Mouse (Mus musculus) left cerebral cortex, adult 2 months (tissue): ENCODE results near the gene Gramd1b. TPM values are rescaled to one million over a fixed set of nuclear protein-coding genes. Genes with fewer than 3 reads are reported as not detected.

Experiments used
- DNase-seq, 2 experiments: peaks; one replicate each; pipeline ENCODE4 v3.0.0; 2021 to 2022; ENCODE audit warnings: low spot score in 2 of 2, mixed read lengths in 1 of 2; ENCODE audit errors: extremely low spot score in 1 of 2
- H3K27ac ChIP-seq: fragments of 200-600 bp; 2 replicates; pipeline ENCODE4 v1.8.1; 2022
- H3K4me3 ChIP-seq: fragments of 200-600 bp; 2 replicates; pipeline ENCODE4 v1.8.1; 2022
- CTCF ChIP-seq: fragments of 200-600 bp; IDR thresholded peaks from 2 replicates; pipeline ENCODE4 v1.8.1; 2022; ENCODE audit warnings: antibody characterized with exemption, mild to moderate bottlenecking, moderate library complexity
- intact Hi-C: fragments of 180-260 bp; cut with DNase I; formaldehyde crosslinking; loops from one replicate; pipeline ENCODE4 v1.15.1; 2025
- total RNA-seq, 2 experiments: library from RNA; stranded (reverse); gene quantifications; 2 replicates each; pipeline ENCODE4 v1.2.3; 2021

Gramd1b gene
- total RNA-seq, 2 experiments from 2014 or later: 178 to 192 TPM

- intact Hi-C loops: no loop called here
- H3K27ac ChIP-seq: no peak overlapping the region
- no peak for TF ChIP-seq CTCF
- no peak overlapping the region for H3K4me3 ChIP-seq
- DNase-seq: no peak
Observed at GRCm38 (mm10) chr9:40323171-40323570, 208.0 kb downstream of the Gramd1b start.

GRCm38 (mm10) chr9:40322372-40322771, 208.8 kb downstream of the Gramd1b start:
- H3K27ac ChIP-seq: no peak overlapping the region; the same call in 1 of the 2 replicates

GRCm38 (mm10) chr9:40321668-40322003, 209.5 kb downstream of the Gramd1b start:
- no peak overlapping the region for H3K4me3 ChIP-seq
- TF ChIP-seq CTCF: no peak
- no peak for DNase-seq
- intact Hi-C loops: no loop called here
- H3K27ac ChIP-seq: peak overlapping the region; percentile 48

More at GRCm38 (mm10) chr9:40322372-40322771, 208.8 kb downstream of the Gramd1b start:
- no peak for TF ChIP-seq CTCF
- DNase-seq: no peak
- intact Hi-C loops: no loop called here
- H3K4me3 ChIP-seq: no peak overlapping the region

GRCm38 (mm10) chr9:40320879-40321667, 210.1 kb downstream of the Gramd1b start:
- no peak overlapping the region; the same call in 1 of the 2 replicates for H3K4me3 ChIP-seq
- intact Hi-C loops: no loop called here
- peak overlapping the region; percentile 84 for H3K27ac ChIP-seq
- TF ChIP-seq CTCF: no peak
- DNase-seq: peak in 1 of 2 experiments; percentile 50

- DNase-seq: no peak
Observed at GRCm38 (mm10) chr9:40320405-40320804, 210.8 kb downstream of the Gramd1b start.

GRCm38 (mm10) chr9:40318771-40319170, 212.4 kb downstream of the Gramd1b start:
- TF ChIP-seq CTCF: no peak
- no peak overlapping the region for H3K4me3 ChIP-seq
- no peak overlapping the region for H3K27ac ChIP-seq
- intact Hi-C loops: no loop called here
- DNase-seq: no peak

More at GRCm38 (mm10) chr9:40320405-40320804, 210.8 kb downstream of the Gramd1b start:
- no peak; the same call in 1 of the 2 replicates for TF ChIP-seq CTCF
- H3K4me3 ChIP-seq: no peak overlapping the region; the same call in 1 of the 2 replicates
- intact Hi-C loops: no loop called here
- H3K27ac ChIP-seq: peak overlapping the region; percentile 84

- peak overlapping the region; percentile 11; the same call in 1 of the 2 replicates for H3K27ac ChIP-seq
- no peak for DNase-seq
- intact Hi-C loops: no loop called here
- no peak overlapping the region for H3K4me3 ChIP-seq
- no peak for TF ChIP-seq CTCF
Observed at GRCm38 (mm10) chr9:40317735-40318134, 213.4 kb downstream of the Gramd1b start.

- intact Hi-C loops: no loop called here
- no peak for DNase-seq
- Histone ChIP-seq H3K27ac (peak overlapping the region; percentile 11), H3K4me3 (no peak overlapping the region)
- no peak; the same call in 1 of the 2 replicates for TF ChIP-seq CTCF
Observed at GRCm38 (mm10) chr9:40316865-40317660, 214.1 kb downstream of the Gramd1b start.

- DNase-seq: no peak
- intact Hi-C loops: no loop called here
- no peak overlapping the region for H3K4me3 ChIP-seq
- no peak for TF ChIP-seq CTCF
- no peak overlapping the region for H3K27ac ChIP-seq
Observed at GRCm38 (mm10) chr9:40311813-40312212, 219.4 kb downstream of the Gramd1b start.

- H3K4me3 ChIP-seq: no peak overlapping the region
- no peak for DNase-seq
- H3K27ac ChIP-seq: no peak overlapping the region
- no peak for TF ChIP-seq CTCF
- intact Hi-C loops: no loop called here
Observed at GRCm38 (mm10) chr9:40309876-40310275, 221.3 kb downstream of the Gramd1b start.

- Histone ChIP-seq H3K27ac (peak overlapping the region; percentile 61), H3K4me3 (no peak overlapping the region)
- intact Hi-C loops: no loop called here
- no peak for DNase-seq
- TF ChIP-seq CTCF: no peak
Observed at GRCm38 (mm10) chr9:40307311-40307710, 223.9 kb downstream of the Gramd1b start.

- TF ChIP-seq CTCF: no peak
- intact Hi-C loops: no loop called here
- Histone ChIP-seq H3K4me3 (no peak overlapping the region), H3K27ac (no peak overlapping the region)
- DNase-seq: no peak
Observed at GRCm38 (mm10) chr9:40304243-40304642, 226.9 kb downstream of the Gramd1b start.
